Mouse (Mus musculus): ENCODE measurements around the gene Hexim2.
A peak's percentile ranks its signal among the peaks of the same experiment; 100 is the strongest.

DNA sequence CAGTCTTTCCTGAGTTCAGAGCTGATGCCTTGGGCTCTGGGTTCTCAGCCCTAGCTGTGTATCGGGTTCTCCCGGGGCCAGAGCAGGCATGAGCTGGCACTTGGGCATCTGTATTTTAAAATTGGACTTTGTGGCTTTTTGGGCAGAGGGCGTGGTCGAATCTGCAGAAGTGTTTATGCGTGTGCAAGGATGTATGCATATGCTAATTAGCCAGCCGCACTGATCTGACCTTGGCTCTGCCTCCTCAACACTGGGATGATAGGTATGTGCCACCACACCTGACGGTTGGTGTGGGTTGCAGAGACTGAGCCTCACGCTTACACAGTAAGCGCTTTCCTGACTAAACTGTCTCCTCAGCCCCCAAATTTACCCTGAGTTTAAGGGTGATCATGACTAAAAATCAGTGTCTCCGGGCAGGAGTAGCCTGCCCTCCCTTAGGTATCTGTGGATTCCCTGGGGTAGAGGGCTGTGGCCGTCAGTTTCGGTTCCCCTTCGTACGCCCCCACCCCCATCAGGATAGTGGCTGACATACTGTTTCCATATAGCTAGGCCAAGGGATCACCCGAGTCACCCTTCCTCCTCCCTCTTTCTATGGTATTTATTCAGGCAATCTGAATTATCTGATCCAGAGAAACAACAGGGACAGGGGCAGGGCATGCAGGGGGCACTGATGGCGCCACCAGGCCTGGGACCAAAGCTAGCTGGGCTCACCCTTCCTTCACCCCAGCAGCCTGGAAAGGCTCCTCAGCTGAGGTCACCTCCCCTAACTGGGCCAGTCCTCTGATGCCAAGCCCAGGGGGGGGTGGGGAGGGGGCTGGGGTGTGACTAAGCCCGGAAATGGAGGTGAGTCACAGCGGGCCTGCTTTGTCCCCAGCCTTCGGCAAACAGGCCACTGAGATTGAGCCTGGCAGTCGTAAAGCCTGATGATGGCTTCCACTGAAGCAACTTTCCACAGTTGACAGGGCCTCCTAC is 38.1 kb upstream of the Hexim2 start:
- TF ChIP-seq POLR2A (IDR thresholded peaks at IDR 0.05; ENCODE audit: low read depth, low read length) = peak; percentile 54
- no peak for TF ChIP-seq CTCF (IDR thresholded peaks at IDR 0.05; ENCODE audit: borderline replicate concordance, insufficient read depth, low read length)
